Mouse (Mus musculus): ENCODE measurements at regions not wholly inside any gene's neighbourhood (a gene's known extent, or its start where the extent isn't known, plus 50 kb on each side); places are given as distances from the start of the nearest gene placed in this dataset.

DNA sequence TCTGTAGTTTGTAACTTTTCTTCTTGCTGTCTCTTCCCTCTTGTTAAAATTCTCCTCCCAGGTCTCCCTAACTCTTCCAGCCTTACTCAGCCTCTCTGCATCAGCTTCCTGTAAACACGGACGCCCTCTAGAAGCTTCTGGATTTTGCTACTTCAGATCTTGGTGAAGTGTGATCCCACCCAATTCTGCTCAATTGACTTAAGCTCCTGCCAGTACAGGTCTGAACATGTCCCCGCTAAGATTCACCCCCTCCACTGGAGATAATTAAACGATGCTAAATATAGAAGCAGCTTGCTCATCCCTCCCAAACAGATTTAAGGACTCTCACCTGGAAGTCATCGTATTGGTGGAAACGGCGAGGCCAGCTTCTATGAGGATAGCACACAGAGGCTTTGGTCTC lies 53.5 kb upstream of the March10 start:
- no peak for TF ChIP-seq POLR2A (IDR thresholded peaks at IDR 0.05; ENCODE audit: insufficient read length, low read depth)
- no peak for TF ChIP-seq MAX (IDR thresholded peaks at IDR 0.05; ENCODE audit: low read depth)
- TF ChIP-seq USF1 (IDR thresholded peaks at IDR 0.05; ENCODE audit: low read depth): no peak
- no peak for TF ChIP-seq POLR2AphosphoS2 (IDR thresholded peaks at IDR 0.05; ENCODE audit: insufficient read length, low read depth)
- no peak for TF ChIP-seq TCF12 (IDR thresholded peaks at IDR 0.05; ENCODE audit: insufficient read depth, poor library complexity, severe bottlenecking)
- no peak for TF ChIP-seq E2F4 (IDR thresholded peaks at IDR 0.05; ENCODE audit: insufficient read depth)
- TF ChIP-seq MYOG (IDR thresholded peaks at IDR 0.05; ENCODE audit: control insufficient read depth in 1 of 3, insufficient read depth in 1 of 3, insufficient read length in 2 of 3, low read depth in 2 of 3): no peak
- no peak for TF ChIP-seq MYOD1 (IDR thresholded peaks at IDR 0.05; ENCODE audit: control insufficient read depth in 1 of 3, insufficient read length in 2 of 3, low read depth in 2 of 3)

Data from myocyte (in vitro differentiated cells).